Mouse (Mus musculus) kidney, embryonic 15.5 days (tissue): ENCODE measurements at regions not wholly inside any gene's neighbourhood (a gene's known extent, or its start where the extent isn't known, plus 50 kb on each side); places are given as distances from the start of the nearest gene placed in this dataset.

ENCODE experiments used
- ATAC-seq: fragments of 200-750 bp; cut with Nextera tagmentation; replicated peaks from 2 replicates; pipeline ENCODE4 v1.8.0; 2017; ENCODE audit warnings: moderate TSS enrichment; ENCODE audit not compliant: low FRiP score
- H3K27ac ChIP-seq: fragments of 300-500 bp; sonication (generic); 2 replicates; pipeline ENCODE4 v1.5.1; 2015; ENCODE audit warnings: mild to moderate bottlenecking, inconsistent platforms
- H3K27me3 ChIP-seq: fragments of 300-500 bp; sonication (generic); 2 replicates; pipeline ENCODE4 v1.6.1; 2015; ENCODE audit warnings: inconsistent platforms
- H3K36me3 ChIP-seq: fragments of 300-500 bp; sonication (generic); 2 replicates; pipeline ENCODE4 v1.6.1; 2015; ENCODE audit warnings: inconsistent platforms
- H3K4me1 ChIP-seq: fragments of 300-500 bp; sonication (generic); 2 replicates; pipeline ENCODE4 v1.6.1; 2015; ENCODE audit warnings: inconsistent platforms
- H3K4me2 ChIP-seq: fragments of 300-500 bp; sonication (generic); 2 replicates; pipeline ENCODE4 v1.6.1; 2015; ENCODE audit warnings: moderate library complexity, mild to moderate bottlenecking, inconsistent platforms
- H3K4me3 ChIP-seq: fragments of 300-500 bp; sonication (generic); replicated peaks from 2 replicates; pipeline ENCODE4 v1.5.1; 2015; ENCODE audit warnings: mild to moderate bottlenecking, inconsistent platforms
- H3K9ac ChIP-seq: fragments of 300-500 bp; sonication (generic); 2 replicates; pipeline ENCODE4 v1.6.1; 2015; ENCODE audit warnings: mild to moderate bottlenecking, inconsistent platforms
- H3K9me3 ChIP-seq: fragments of 300-500 bp; sonication (generic); replicated peaks from 2 replicates; pipeline ENCODE4 v1.6.1; 2016; ENCODE audit warnings: inconsistent platforms
- WGBS: fragments of 180-500 bp; shearing (Covaris S2); methylation state at CpG from one replicate; pipeline ENCODE4 v1.1.7; 2015; ENCODE audit warnings: mixed read lengths; 5-methylcytosine and 5-hydroxymethylcytosine counted together

- 73% methylated on average over 1 of the region's 1 CpGs for WGBS
Observed at GRCm38 (mm10) chr3:38641733-38642132, 157.1 kb upstream of the Ankrd50 start.

GRCm38 (mm10) chr3:38636806-38637205 lies 152.2 kb upstream of the Ankrd50 start:
- Histone ChIP-seq H3K27ac (no peak overlapping the region), H3K4me3 (no peak overlapping the region), H3K36me3 (no peaks in the 10 kb centered on the region), H3K4me1 (no peaks in the 10 kb centered on the region), H3K27me3 (no peaks in the 10 kb centered on the region), H3K9me3 (no peaks in the 10 kb centered on the region), H3K4me2 (no peak overlapping the region), H3K9ac (no peak overlapping the region)
- ATAC-seq, result no peak
- WGBS, result 67% methylated on average over 4 of the region's 4 CpGs

More at GRCm38 (mm10) chr3:38641733-38642132, 157.1 kb upstream of the Ankrd50 start:
- Histone ChIP-seq H3K9me3 (no peaks in the 10 kb centered on the region), H3K4me1 (no peaks in the 10 kb centered on the region), H3K9ac (no peak overlapping the region), H3K4me2 (no peak overlapping the region), H3K27me3 (no peaks in the 10 kb centered on the region), H3K27ac (no peak overlapping the region), H3K4me3 (no peak overlapping the region), H3K36me3 (no peaks in the 10 kb centered on the region)
- no peak for ATAC-seq

GRCm38 (mm10) chr3:38633347-38633746 lies 148.7 kb upstream of the Ankrd50 start:
- no peak for ATAC-seq
- no peaks in the 10 kb centered on the region for H3K4me1 ChIP-seq
- no peak overlapping the region for H3K9ac ChIP-seq
- no peaks in the 10 kb centered on the region for H3K36me3 ChIP-seq
- WGBS, result 66% methylated on average over 7 of the region's 7 CpGs
- no peak overlapping the region for H3K4me2 ChIP-seq
- H3K9me3 ChIP-seq, result no peaks in the 10 kb centered on the region
- no peaks in the 10 kb centered on the region for H3K27me3 ChIP-seq
- H3K4me3 ChIP-seq, result no peak overlapping the region
- H3K27ac ChIP-seq, result no peak overlapping the region

- Histone ChIP-seq H3K4me2 (no peak overlapping the region), H3K27ac (no peak overlapping the region), H3K36me3 (no peaks in the 10 kb centered on the region), H3K27me3 (no peaks in the 10 kb centered on the region), H3K9me3 (no peaks in the 10 kb centered on the region), H3K4me3 (no peak overlapping the region), H3K9ac (no peak overlapping the region), H3K4me1 (no peaks in the 10 kb centered on the region)
- no peak for ATAC-seq
- WGBS, result 58% methylated on average over 12 of the region's 12 CpGs
Observed at GRCm38 (mm10) chr3:38625575-38626184, 141.0 kb upstream of the Ankrd50 start.

- WGBS, result 60% methylated on average over 3 of the region's 3 CpGs
- Histone ChIP-seq H3K4me2 (no peak overlapping the region), H3K9me3 (no peaks in the 10 kb centered on the region), H3K4me3 (no peak overlapping the region), H3K27me3 (no peaks in the 10 kb centered on the region), H3K27ac (no peak overlapping the region), H3K9ac (no peak overlapping the region), H3K4me1 (0 out of 2 replicates have a peak, but pooled peaks cover 4% of the 10 kb centered on the region), H3K36me3 (no peaks in the 10 kb centered on the region)
- ATAC-seq, result no peak
Observed at GRCm38 (mm10) chr3:38617989-38618388, 133.3 kb upstream of the Ankrd50 start.

- Histone ChIP-seq H3K4me2 (no peak overlapping the region), H3K36me3 (no peaks in the 10 kb centered on the region), H3K27ac (no peak overlapping the region), H3K9me3 (no peaks in the 10 kb centered on the region), H3K9ac (no peak overlapping the region), H3K27me3 (no peaks in the 10 kb centered on the region), H3K4me1 (0 out of 2 replicates have a peak, but pooled peaks cover 4% of the 10 kb centered on the region), H3K4me3 (no peak overlapping the region)
- ATAC-seq, result no peak
- WGBS, result 89% methylated on average over 8 of the region's 8 CpGs
Observed at GRCm38 (mm10) chr3:38617217-38617616, 132.6 kb upstream of the Ankrd50 start.

- H3K36me3 ChIP-seq, result no peaks in the 10 kb centered on the region
- H3K9ac ChIP-seq, result no peak overlapping the region
- H3K27ac ChIP-seq, result no peak overlapping the region
- 0 out of 2 replicates have a peak, but pooled peaks cover 4% of the 10 kb centered on the region for H3K4me1 ChIP-seq
- no peaks in the 10 kb centered on the region for H3K27me3 ChIP-seq
- no peak for ATAC-seq
- no peaks in the 10 kb centered on the region for H3K9me3 ChIP-seq
- H3K4me3 ChIP-seq, result no peak overlapping the region
- no peak overlapping the region for H3K4me2 ChIP-seq
- WGBS, result 81% methylated on average over 6 of the region's 6 CpGs
Observed at GRCm38 (mm10) chr3:38613706-38614105, 129.1 kb upstream of the Ankrd50 start.

GRCm38 (mm10) chr3:38591531-38591930 lies 106.9 kb upstream of the Ankrd50 start:
- no peak overlapping the region for H3K4me2 ChIP-seq
- H3K27me3 ChIP-seq, result no peaks in the 10 kb centered on the region
- H3K27ac ChIP-seq, result no peak overlapping the region
- H3K4me3 ChIP-seq, result no peak overlapping the region
- no peak overlapping the region for H3K9ac ChIP-seq
- H3K4me1 ChIP-seq, result no peaks in the 10 kb centered on the region
- no peak for ATAC-seq
- no peaks in the 10 kb centered on the region for H3K36me3 ChIP-seq
- 94% methylated on average over 1 of the region's 1 CpGs for WGBS
- H3K9me3 ChIP-seq, result no peaks in the 10 kb centered on the region

GRCm38 (mm10) chr3:38588966-38589365 lies 104.3 kb upstream of the Ankrd50 start:
- Histone ChIP-seq H3K4me1 (no peaks in the 10 kb centered on the region), H3K4me3 (no peak overlapping the region), H3K36me3 (no peaks in the 10 kb centered on the region), H3K4me2 (no peak overlapping the region), H3K27me3 (no peaks in the 10 kb centered on the region), H3K9me3 (no peaks in the 10 kb centered on the region), H3K9ac (no peak overlapping the region), H3K27ac (no peak overlapping the region)
- no peak for ATAC-seq

GRCm38 (mm10) chr3:38585509-38585908 lies 100.9 kb upstream of the Ankrd50 start:
- H3K36me3 ChIP-seq, result no peaks in the 10 kb centered on the region
- H3K9ac ChIP-seq, result no peak overlapping the region
- H3K4me2 ChIP-seq, result no peak overlapping the region
- no peak for ATAC-seq
- 80% methylated on average over 5 of the region's 5 CpGs for WGBS
- no peaks in the 10 kb centered on the region for H3K9me3 ChIP-seq
- no peak overlapping the region for H3K27ac ChIP-seq
- H3K4me1 ChIP-seq, result no peaks in the 10 kb centered on the region
- H3K4me3 ChIP-seq, result no peak overlapping the region
- H3K27me3 ChIP-seq, result no peaks in the 10 kb centered on the region

- Histone ChIP-seq H3K4me3 (no peak overlapping the region), H3K4me1 (no peaks in the 10 kb centered on the region), H3K27ac (no peak overlapping the region), H3K9ac (no peak overlapping the region), H3K4me2 (no peak overlapping the region), H3K36me3 (no peaks in the 10 kb centered on the region), H3K27me3 (no peaks in the 10 kb centered on the region), H3K9me3 (no peaks in the 10 kb centered on the region)
- ATAC-seq, result no peak
- WGBS, result 81% methylated on average over 1 of the region's 1 CpGs
Observed at GRCm38 (mm10) chr3:38579781-38580180, 95.1 kb upstream of the Ankrd50 start.

- Histone ChIP-seq H3K9me3 (no peaks in the 10 kb centered on the region), H3K4me2 (no peak overlapping the region), H3K27me3 (no peaks in the 10 kb centered on the region), H3K9ac (no peak overlapping the region), H3K4me3 (no peak overlapping the region), H3K36me3 (no peaks in the 10 kb centered on the region), H3K27ac (no peak overlapping the region), H3K4me1 (no peaks in the 10 kb centered on the region)
- 46% methylated on average over 5 of the region's 5 CpGs for WGBS
- no peak for ATAC-seq
Observed at GRCm38 (mm10) chr3:38577890-38578628, 93.4 kb upstream of the Ankrd50 start.
